Mouse (Mus musculus) midbrain, postnatal 0 days (tissue): ENCODE measurements around the gene Prpsap1. TPM values are rescaled to one million over a fixed set of nuclear protein-coding genes. Genes with fewer than 3 reads are reported as not detected.

Experiments used
- ATAC-seq: fragments of 200-750 bp; cut with Nextera tagmentation; 2 replicates; pipeline ENCODE4 v1.8.0; 2017; ENCODE audit warnings: moderate number of reproducible peaks, mild to moderate bottlenecking, moderate TSS enrichment, moderate library complexity; ENCODE audit not compliant: low FRiP score
- DNase-seq: peaks from one replicate; pipeline ENCODE4 v3.0.0-alpha.2; 2015; ENCODE audit warnings: low spot score
- H3K27ac ChIP-seq: fragments of 300-500 bp; sonication (generic); 2 replicates; pipeline ENCODE4 v1.5.1; 2014; ENCODE audit warnings: low read depth, mild to moderate bottlenecking, low read length, mixed read lengths
- H3K27me3 ChIP-seq: fragments of 300-500 bp; sonication (generic); 2 replicates; pipeline ENCODE4 v1.6.1; 2014; ENCODE audit warnings: low read length, control low read depth, mixed read lengths; ENCODE audit not compliant: insufficient read depth
- H3K36me3 ChIP-seq: fragments of 300-500 bp; sonication (generic); 2 replicates; pipeline ENCODE4 v1.6.1; 2014; ENCODE audit warnings: low read length, control low read depth, mixed read lengths; ENCODE audit not compliant: insufficient read depth
- H3K4me1 ChIP-seq: fragments of 300-500 bp; sonication (generic); 2 replicates; pipeline ENCODE4 v1.6.1; 2014; ENCODE audit warnings: mild to moderate bottlenecking, control low read depth, antibody characterized with exemption, low read length, mixed read lengths; ENCODE audit not compliant: insufficient read depth
- H3K4me2 ChIP-seq: fragments of 300-500 bp; sonication (generic); 2 replicates; pipeline ENCODE4 v1.6.1; 2014; ENCODE audit warnings: low read depth, mild to moderate bottlenecking, low read length, mixed read lengths; ENCODE audit not compliant: poor library complexity, severe bottlenecking
- H3K4me3 ChIP-seq: fragments of 300-500 bp; sonication (generic); 2 replicates; pipeline ENCODE4 v1.5.1; 2014; ENCODE audit warnings: low read depth, mild to moderate bottlenecking, low read length, moderate library complexity
- H3K9ac ChIP-seq: fragments of 300-500 bp; sonication (generic); replicated peaks from 2 replicates; pipeline ENCODE4 v1.6.1; 2014; ENCODE audit warnings: mild to moderate bottlenecking, low read length, moderate library complexity, mixed read lengths; ENCODE audit not compliant: poor library complexity, severe bottlenecking
- H3K9me3 ChIP-seq: fragments of 300-500 bp; sonication (generic); 2 replicates; pipeline ENCODE4 v1.6.1; 2016; ENCODE audit warnings: low read length, control low read depth
- CTCF ChIP-seq: IDR thresholded peaks from 2 replicates; pipeline ENCODE4 v1.5.1; 2016; ENCODE audit warnings: antibody characterized with exemption, mild to moderate bottlenecking
- WGBS: fragments of 180-500 bp; shearing (Covaris S2); extraction: QIAGEN DNeasy Blood & Tissue Kit; methylation state at CpG from one replicate; pipeline ENCODE4 v1.1.7; 2014; 5-methylcytosine and 5-hydroxymethylcytosine counted together
- polyA plus RNA-seq: library from polyadenylated mRNA; unstranded; fragments of >200 nt; fragmentation: Nextera tagmentation; extraction: Ambion mirVana; gene quantifications from 2 replicates; pipeline ENCODE4 v1.2.1, GENCODE M21; 2015
- total RNA-seq: library from RNA; depleted of rRNA; stranded (reverse); fragments of >200 nt; gene quantifications from 2 replicates; pipeline ENCODE4 v1.2.3, GENCODE M21; 2014

The Prpsap1 gene
- total and polyA plus RNA-seq, 2 experiments from 2014 or later: 110 to 157 TPM

DNA sequence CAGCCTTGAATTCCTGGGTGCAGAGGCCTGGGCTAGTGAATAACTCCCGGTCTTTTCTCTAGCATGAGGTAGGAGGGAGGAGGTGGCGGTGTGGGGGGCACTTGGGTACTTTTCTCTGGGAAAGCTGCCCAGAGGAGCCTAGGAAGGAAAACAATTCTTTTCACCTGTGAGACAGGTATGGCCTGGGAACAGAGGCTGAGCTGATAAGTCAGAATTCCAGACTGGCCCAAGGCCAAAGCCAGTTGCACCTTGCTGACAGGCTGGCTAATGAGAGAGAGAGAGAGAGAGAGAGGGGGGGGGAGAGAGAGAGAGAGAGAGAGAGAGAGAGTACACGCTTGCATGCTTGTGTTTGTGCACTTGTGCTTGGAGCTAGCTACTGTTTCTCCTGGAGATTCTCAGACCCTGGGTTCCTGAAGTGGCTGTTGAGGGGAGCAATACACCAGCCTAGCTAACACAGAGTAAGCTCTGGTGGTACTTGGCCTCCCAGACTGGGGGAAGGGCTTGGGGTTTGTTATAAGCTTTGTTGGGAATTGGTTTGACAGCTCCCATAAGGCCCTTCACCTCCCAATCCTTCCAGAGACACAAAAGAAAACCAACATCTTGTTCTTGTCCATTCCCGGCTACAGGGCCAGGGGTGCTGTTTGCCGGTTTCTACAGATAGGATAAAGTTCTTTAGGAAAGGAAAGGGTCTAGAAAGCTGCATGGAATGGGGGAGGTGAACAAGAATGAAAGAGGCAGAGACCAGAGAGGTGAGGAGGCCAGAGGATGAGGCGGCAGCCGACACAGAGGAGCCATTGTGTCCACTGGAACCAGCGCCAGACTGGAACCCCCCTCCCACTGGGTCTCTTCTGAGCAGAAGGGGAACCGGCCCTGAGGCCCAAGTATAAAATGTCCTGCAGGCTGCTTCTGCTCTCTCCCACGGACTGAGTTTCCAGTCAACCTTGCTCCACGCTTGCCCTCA lies 36.5 kb upstream of the Prpsap1 start, which contains the start of gene Sphk1:
Sphk1 (plus strand) TSS at position 739 of the 961 bp plus-strand sequence.
- Histone ChIP-seq H3K4me2 (peak within 1 kb of the TSS; percentile 84), H3K27me3 (peaks cover 27% of the 10 kb centered on the region), H3K36me3 (no peaks in the 10 kb centered on the region), H3K4me3 (peak within 1 kb of the TSS; percentile 39), H3K9me3 (no peaks in the 10 kb centered on the region), H3K9ac (peak within 1 kb of the TSS; percentile 14), H3K27ac (no peak within 1 kb of the TSS), H3K4me1 (peaks cover 13% of the 10 kb centered on the region)
- no peak for ATAC-seq
- TF ChIP-seq CTCF: no peak
- peak; percentile 50 for DNase-seq
- WGBS: 25% methylated on average over 11 of the region's 11 CpGs

- 79% methylated on average over 8 of the region's 8 CpGs for WGBS
- Histone ChIP-seq H3K27ac (no peak overlapping the region), H3K9me3 (no peaks in the 10 kb centered on the region), H3K36me3 (no peaks in the 10 kb centered on the region), H3K9ac (no peak overlapping the region), H3K4me3 (no peak overlapping the region), H3K4me2 (no peak overlapping the region), H3K4me1 (peaks cover 13% of the 10 kb centered on the region), H3K27me3 (peaks cover 19% of the 10 kb centered on the region)
- ATAC-seq (no peak), DNase-seq (no peak)
- TF ChIP-seq CTCF: no peak
Measured at GRCm38 (mm10) chr11:116528636-116529320, 34.8 kb upstream of the Prpsap1 start.

DNA sequence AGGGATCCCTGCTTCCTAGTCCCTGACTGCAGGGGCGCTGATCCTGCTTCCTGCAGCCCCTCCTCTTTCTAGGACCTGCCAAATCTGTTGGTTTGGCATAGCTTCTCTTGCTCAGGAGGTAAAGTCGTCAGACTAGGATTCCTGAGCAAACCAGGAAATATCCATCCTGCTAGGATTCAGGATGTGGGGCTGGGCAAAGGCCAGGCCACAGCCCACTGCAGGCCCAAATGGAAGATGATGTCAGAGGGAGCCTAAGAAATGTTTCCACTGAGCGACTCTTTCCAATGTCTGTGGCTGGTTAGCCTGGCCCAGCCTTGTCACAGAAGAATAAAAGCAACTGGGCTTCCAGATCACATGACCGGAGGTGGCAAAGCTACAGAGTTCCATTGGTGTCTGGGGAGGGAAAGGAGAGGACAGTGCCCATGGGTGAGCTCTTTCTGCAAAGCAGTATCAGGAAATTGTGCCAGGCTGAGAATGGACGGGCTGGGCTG lies 29.7 kb upstream of the Prpsap1 start:
- Histone ChIP-seq H3K4me3 (no peak overlapping the region), H3K36me3 (no peaks in the 10 kb centered on the region), H3K4me2 (no peak overlapping the region), H3K27me3 (no peaks in the 10 kb centered on the region), H3K4me1 (no peaks in the 10 kb centered on the region), H3K9me3 (no peaks in the 10 kb centered on the region), H3K27ac (no peak overlapping the region), H3K9ac (no peak overlapping the region)
- DNase-seq: no peak
- no peak for ATAC-seq
- TF ChIP-seq CTCF: no peak
- WGBS: 57% methylated on average over 5 of the region's 5 CpGs

DNA sequence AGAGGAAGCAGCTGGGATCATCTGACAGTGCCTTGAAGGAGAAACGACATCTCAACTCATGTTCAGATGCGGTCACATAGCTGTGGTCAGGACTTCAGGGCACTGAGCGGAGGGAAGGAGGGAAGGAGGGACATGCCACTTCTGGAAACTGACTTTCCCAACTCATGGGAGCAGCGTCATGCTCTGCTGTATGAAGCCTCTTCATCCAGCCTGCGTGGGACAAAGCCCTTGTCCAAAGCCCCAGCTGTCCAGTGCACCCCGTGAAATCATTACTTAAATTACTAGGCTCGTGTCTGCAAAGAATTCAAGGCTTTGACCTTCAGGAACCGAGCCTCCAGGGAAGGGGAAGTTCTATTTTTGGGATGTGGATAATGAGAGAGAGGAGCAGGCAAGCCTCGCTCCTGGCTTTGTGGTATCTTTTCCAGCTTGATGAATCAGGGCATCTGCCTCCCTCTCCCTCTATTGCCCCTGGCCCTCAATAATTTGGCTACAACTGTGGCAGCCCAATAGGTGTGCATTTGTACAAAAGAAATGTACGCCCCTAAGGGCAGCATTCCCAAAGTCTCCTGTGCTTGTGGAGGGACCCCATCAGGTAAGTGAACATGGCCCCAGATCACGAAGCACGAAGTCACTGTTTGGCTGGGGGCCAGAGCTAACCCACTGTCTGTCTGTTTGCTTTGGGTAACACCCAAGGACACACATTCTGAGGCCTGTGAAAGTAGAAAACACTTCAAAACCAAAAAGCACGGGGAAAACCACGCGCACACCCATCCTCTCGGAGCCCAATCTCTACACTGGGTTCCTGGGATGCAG lies 29.1 kb upstream of the Prpsap1 start:
- H3K9ac ChIP-seq: no peak overlapping the region

GRCm38 (mm10) chr11:116522046-116522445 lies 28.0 kb upstream of the Prpsap1 start:
- Histone ChIP-seq H3K27ac (no peak overlapping the region), H3K9me3 (no peaks in the 10 kb centered on the region), H3K4me3 (no peak overlapping the region), H3K36me3 (no peaks in the 10 kb centered on the region), H3K27me3 (no peaks in the 10 kb centered on the region), H3K9ac (no peak overlapping the region), H3K4me2 (no peak overlapping the region), H3K4me1 (no peaks in the 10 kb centered on the region)
- 89% methylated on average over 3 of the region's 3 CpGs for WGBS
- no peak for TF ChIP-seq CTCF
- DNase-seq (no peak), ATAC-seq (no peak)

More for the DNA sequence above, 29.1 kb upstream of the Prpsap1 start:
- Histone ChIP-seq H3K4me3 (no peak overlapping the region), H3K9me3 (no peaks in the 10 kb centered on the region), H3K4me1 (no peaks in the 10 kb centered on the region), H3K36me3 (no peaks in the 10 kb centered on the region), H3K4me2 (no peak overlapping the region), H3K27me3 (no peaks in the 10 kb centered on the region), H3K27ac (no peak overlapping the region)
- no peak for TF ChIP-seq CTCF
- DNase-seq (no peak), ATAC-seq (no peak)
- 54% methylated on average over 16 of the region's 16 CpGs for WGBS
